Mouse (Mus musculus): ENCODE data around the gene Olfr418.
"Not testable (repeated sequence)": the region's sequence is repeated elsewhere in the genome, so short reads cannot be mapped to it uniquely, and the experiment has no call there.

The Olfr418 gene

GRCm38 (mm10) chr1:173265701-173266100 lies at the start of gene Olfr418:
Gene Olfr418 (plus strand): TSS chr1:173266001.
- in situ Hi-C loops (cut with MboI, MseI), result no loop called here

- in situ Hi-C loops (cut with MboI, MseI), result no loop called here
Observed at GRCm38 (mm10) chr1:173216481-173216880, 49.3 kb upstream of the Olfr418 start.

- in situ Hi-C loops (cut with MboI, MseI), result no loop called here
Observed at GRCm38 (mm10) chr1:173227081-173227480, 38.7 kb upstream of the Olfr418 start, which contains the start of gene Fcer1a. Gene Fcer1a (minus strand): TSS chr1:173227214.

GRCm38 (mm10) chr1:173237004-173237403 lies 28.8 kb upstream of the Olfr418 start:
- in situ Hi-C loops (cut with MboI, MseI), result not testable (repeated sequence)

- in situ Hi-C loops (cut with MboI, MseI), result no loop called here
Observed at GRCm38 (mm10) chr1:173249888-173250287, 15.9 kb upstream of the Olfr418 start.

DNA sequence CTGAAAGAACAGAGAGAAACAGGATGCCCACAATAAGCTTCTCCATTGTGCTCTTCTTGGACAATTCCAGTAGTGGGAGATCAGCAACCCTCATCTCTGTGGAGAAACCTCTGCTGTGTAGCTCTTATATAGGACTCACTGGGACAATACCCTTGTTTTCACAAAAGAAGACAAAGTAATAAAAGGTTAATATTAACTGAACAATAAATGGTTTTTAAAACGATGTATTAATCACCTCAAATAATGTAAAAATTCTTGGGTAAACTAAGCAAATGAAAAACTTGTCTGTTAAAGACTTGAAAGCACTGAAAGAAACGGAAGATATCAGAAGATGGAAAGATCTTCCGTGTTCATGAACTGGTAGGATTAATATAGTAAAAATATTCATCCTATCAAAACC lies 11.9 kb downstream of the Olfr418 start, which contains the start of gene Mptx2:
TSS of gene Mptx2 (minus strand) at position 101 of the 400 bp plus-strand sequence.
- in situ Hi-C loops (cut with MboI, MseI), result no loop called here

GRCm38 (mm10) chr1:173302795-173303194 lies 37.0 kb downstream of the Olfr418 start:
- in situ Hi-C loops (cut with MboI, MseI), result loop anchor here in 1 of 2 experiments (10.0 kb wide), 1 partner anchor 1612 kb away; no protein-coding TSS in a partner anchor

DNA sequence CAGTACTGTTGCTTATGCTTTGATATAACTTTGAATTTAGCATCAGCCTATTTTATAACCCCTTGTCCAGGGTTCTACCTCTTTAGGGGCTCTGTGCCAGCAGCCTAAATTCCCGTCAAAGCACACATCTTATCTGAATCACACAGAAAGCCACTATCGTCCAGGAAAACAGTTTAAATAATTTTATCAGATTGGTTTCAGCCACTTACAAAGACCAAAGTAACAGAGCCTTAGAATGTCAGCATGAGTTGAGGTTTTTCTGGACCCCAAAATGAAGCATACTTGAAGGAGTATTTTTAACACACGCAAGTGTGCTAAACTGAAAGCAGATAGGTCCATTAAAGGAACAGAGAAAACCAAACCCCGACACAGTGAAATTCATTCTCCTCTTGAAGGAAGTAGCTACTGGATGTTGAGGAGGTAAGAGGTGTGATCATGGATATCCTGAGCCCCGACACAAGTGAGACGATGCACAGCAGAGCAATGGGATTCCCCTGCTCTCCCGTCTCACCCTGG lies 47.8 kb downstream of the Olfr418 start:
- in situ Hi-C loops (cut with MboI, MseI), result not testable (repeated sequence)

GRCm38 (mm10) chr1:173315725-173316124 lies 49.9 kb downstream of the Olfr418 start:
- in situ Hi-C loops (cut with MboI, MseI), result no loop called here

GRCm38 (mm10) chr1:173317925-173318477 lies 52.2 kb downstream of the Olfr418 start:
- in situ Hi-C loops (cut with MboI, MseI), result no loop called here

GRCm38 (mm10) chr1:173321593-173322248 lies 55.9 kb downstream of the Olfr418 start:
- in situ Hi-C loops (cut with MboI, MseI), result no loop called here

DNA sequence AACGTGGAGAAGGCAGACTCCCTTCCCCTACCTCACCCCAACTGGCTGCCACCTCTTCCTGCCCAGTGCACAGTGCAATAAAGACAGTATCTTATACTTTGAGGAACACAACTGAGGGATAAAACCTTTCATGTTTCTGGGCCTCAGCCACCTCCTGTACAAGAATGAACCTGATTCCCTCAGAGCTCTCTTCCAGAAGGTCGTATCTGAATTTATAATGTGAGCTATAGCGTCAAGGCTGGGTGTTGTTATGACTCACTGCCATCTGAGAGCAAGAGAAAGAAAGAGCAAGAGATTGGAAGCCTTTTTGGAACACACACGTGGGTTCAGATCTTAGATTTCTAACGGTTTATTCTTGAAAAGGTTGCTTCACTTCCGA lies 56.4 kb downstream of the Olfr418 start:
- in situ Hi-C loops (cut with MboI, MseI), result no loop called here
